Mouse (Mus musculus) kidney, adult 2 months (tissue): ENCODE data around the gene Gm17349.

Experiments used
- CTCF ChIP-seq: fragments of 200-500 bp; conservative IDR thresholded peaks from 2 replicates; pipeline ENCODE4 v1.5.1; 2011; ENCODE audit warnings: low read depth, mild to moderate bottlenecking, control low read depth, low read length, moderate library complexity, mixed read lengths; ENCODE audit not compliant: insufficient read depth, insufficient read length
- POLR2A ChIP-seq: fragments of 200-500 bp; IDR thresholded peaks from one replicate; pipeline ENCODE4 v1.6.1; 2011; ENCODE audit warnings: low read depth, low read length, control low read depth

DNA sequence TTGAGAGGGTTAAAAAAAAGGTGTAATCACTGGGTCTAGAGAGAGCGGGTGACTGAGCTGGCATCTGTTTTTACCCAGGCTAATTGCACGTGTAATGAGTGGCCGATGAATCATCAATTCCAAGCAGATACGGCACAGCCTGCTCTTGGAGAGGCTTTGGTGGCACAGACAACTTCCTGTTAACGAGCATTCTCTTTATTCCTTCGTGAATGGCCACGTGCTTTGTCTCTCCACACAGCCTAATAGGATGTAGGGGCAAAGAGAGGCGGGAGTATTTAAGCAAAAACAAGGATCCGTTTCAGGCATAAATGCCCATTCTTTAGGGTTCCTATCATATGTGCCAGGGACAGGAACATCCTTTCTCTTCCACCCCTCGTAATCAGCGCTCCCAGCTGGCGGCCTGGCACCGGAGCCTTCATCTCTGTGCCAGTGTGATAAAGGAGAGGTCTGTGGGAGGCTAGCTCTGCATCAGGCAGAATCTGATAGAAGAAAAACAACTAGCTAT is 10.1 kb upstream of the Gm17349 start:
- no peak for TF ChIP-seq POLR2A
- TF ChIP-seq CTCF = no peak
